Mouse (Mus musculus): Measurements from ENCODE around the gene Rbms3.

Rbms3 gene

GRCm38 (mm10) chr9:116542793-116543192 lies 1086.9 kb downstream of the Rbms3 start:
- intact Hi-C loops (cut with DNase I) = no loop called here

- intact Hi-C loops (cut with DNase I) = no loop called here
These were observed 1087.7 kb downstream of the Rbms3 start for GRCm38 (mm10) chr9:116541976-116542375.

GRCm38 (mm10) chr9:116535709-116536108 lies 1094.0 kb downstream of the Rbms3 start:
- intact Hi-C loops (cut with DNase I) = no loop called here

- intact Hi-C loops (cut with DNase I) = no loop called here
These were observed 1096.3 kb downstream of the Rbms3 start for GRCm38 (mm10) chr9:116533381-116533780.

GRCm38 (mm10) chr9:116531121-116531520 lies 1098.6 kb downstream of the Rbms3 start:
- intact Hi-C loops (cut with DNase I) = no loop called here

- intact Hi-C loops (cut with DNase I) = no loop called here
These were observed 1105.3 kb downstream of the Rbms3 start for GRCm38 (mm10) chr9:116524386-116524785.
